ENCODE assay signal across 23 mouse cellular contexts in the genomic region with DNA sequence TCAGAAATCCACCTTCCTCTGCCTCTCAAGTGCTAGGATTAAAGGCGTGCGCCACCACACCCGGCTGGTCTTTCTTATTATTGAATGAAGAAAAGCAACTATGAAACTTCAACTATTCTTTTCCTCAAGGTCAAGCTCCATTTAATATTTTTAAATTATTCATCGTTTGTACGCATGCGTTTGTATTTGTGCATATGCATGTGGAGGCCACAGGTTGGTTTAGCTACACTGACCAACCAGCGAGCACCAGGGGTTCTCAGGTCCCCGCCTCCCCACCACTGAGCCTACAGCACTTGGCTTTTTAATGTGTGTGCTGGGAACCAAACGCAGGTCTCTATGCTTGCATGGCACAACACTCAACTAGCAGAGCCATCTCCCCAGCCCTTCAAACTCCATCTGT. TPM values are rescaled to one million over a fixed set of nuclear protein-coding genes. Genes with fewer than 3 reads are reported as not detected.
DNase-seq lines count a peak whose midpoint lies in the region; ATAC-seq lines count a peak whose summit lies in the region.
"Had no signal": no experiment of that assay in that cellular context is flagged by ENCODE, and none has a peak within 500 bp of the region (broad histone marks: within the 10 kb centered on the region; RNA-seq: fewer than 3 reads in every experiment).

No protein-coding gene starts in this region.

- H3K36me3 ChIP-seq in embryonic facial prominence, embryonic 11.5 days (replicated peaks; ENCODE audit: control insufficient read depth, insufficient read depth, low read depth, low read length): no peaks in the 10 kb centered on the region
- H3K36me3 ChIP-seq in embryonic facial prominence, embryonic 10.5 days (replicated peaks): no peaks in the 10 kb centered on the region
- H3K36me3 ChIP-seq in midbrain, embryonic 11.5 days (ENCODE audit: control insufficient read depth, insufficient read depth, low read length): no peaks in the 10 kb centered on the region
- H3K36me3 ChIP-seq in midbrain, embryonic 15.5 days (replicated peaks): no peaks in the 10 kb centered on the region
- no peaks in the 10 kb centered on the region for H3K36me3 ChIP-seq in midbrain, embryonic 13.5 days
- no peaks in the 10 kb centered on the region for H3K36me3 ChIP-seq in midbrain, embryonic 14.5 days (ENCODE audit: control insufficient read depth, insufficient read depth, low read length)
- H3K36me3 ChIP-seq: G1E had no signal

- H3K4me3 ChIP-seq in embryonic facial prominence, embryonic 11.5 days (ENCODE audit: low read depth, low read length): no peak overlapping the region
- no peak overlapping the region for H3K4me3 ChIP-seq in embryonic facial prominence, embryonic 10.5 days
- H3K4me3 ChIP-seq in midbrain, embryonic 11.5 days (ENCODE audit: low read depth, low read length): no peak overlapping the region
- no peak overlapping the region for H3K4me3 ChIP-seq in midbrain, embryonic 15.5 days
- no peak overlapping the region for H3K4me3 ChIP-seq in midbrain, embryonic 13.5 days (replicated peaks)
- H3K4me3 ChIP-seq in midbrain, embryonic 14.5 days (replicated peaks; ENCODE audit: low read depth, low read length): no peak overlapping the region

- no peaks in the 10 kb centered on the region for H3K4me1 ChIP-seq in embryonic facial prominence, embryonic 11.5 days (ENCODE audit: control insufficient read depth, insufficient read depth, low read length)
- H3K4me1 ChIP-seq in embryonic facial prominence, embryonic 10.5 days: no peaks in the 10 kb centered on the region
- H3K4me1 ChIP-seq in midbrain, embryonic 11.5 days (ENCODE audit: control insufficient read depth, insufficient read depth, low read length): no peaks in the 10 kb centered on the region
- H3K4me1 ChIP-seq in midbrain, embryonic 15.5 days: no peaks in the 10 kb centered on the region
- H3K4me1 ChIP-seq in midbrain, embryonic 13.5 days (replicated peaks): no peaks in the 10 kb centered on the region
- H3K4me1 ChIP-seq in midbrain, embryonic 14.5 days (ENCODE audit: control insufficient read depth, insufficient read depth, low read length): no peaks in the 10 kb centered on the region

- intact Hi-C loops in heart, postnatal 14 days (cut with DNase I): loop anchor here (5.0 kb wide), 1 partner anchor 265 kb away; no protein-coding TSS in a partner anchor

- no peak for DNase-seq in embryonic facial prominence, embryonic 11.5 days (ENCODE audit: low spot score)
- no peak for DNase-seq in embryonic facial prominence, embryonic 10.5 days (ENCODE audit: low spot score)
- peak; percentile 73 for DNase-seq in heart, adult 11 months
- no peak for DNase-seq in heart, postnatal 14 days
- DNase-seq in midbrain, embryonic 11.5 days (ENCODE audit: low spot score, missing footprints): peak; percentile 82
- no peak for DNase-seq in midbrain, embryonic 14.5 days
- DNase-seq: adrenal gland, adult 2 months; adrenal gland, adult 8-10 months; adrenal gland, postnatal 10 days; adrenal gland, postnatal 14 days; adrenal gland, postnatal 25 days; adrenal gland, postnatal 36 days; B cell, adult 2 months; cerebellum, adult 11 months; cerebellum, adult 11-12 months had no signal

- H3K4me2 ChIP-seq in embryonic facial prominence, embryonic 11.5 days (ENCODE audit: low read depth, low read length): no peak overlapping the region
- no peak overlapping the region for H3K4me2 ChIP-seq in midbrain, embryonic 11.5 days
- no peak overlapping the region for H3K4me2 ChIP-seq in midbrain, embryonic 15.5 days
- no peak overlapping the region for H3K4me2 ChIP-seq in midbrain, embryonic 13.5 days (replicated peaks)
- no peak overlapping the region for H3K4me2 ChIP-seq in midbrain, embryonic 14.5 days (ENCODE audit: low read length)

- no peak overlapping the region for H3K9ac ChIP-seq in embryonic facial prominence, embryonic 11.5 days (replicated peaks; ENCODE audit: low read length)
- H3K9ac ChIP-seq in midbrain, embryonic 11.5 days (ENCODE audit: low read length): no peak overlapping the region
- no peak overlapping the region for H3K9ac ChIP-seq in midbrain, embryonic 15.5 days
- H3K9ac ChIP-seq in midbrain, embryonic 13.5 days (replicated peaks): no peak overlapping the region
- no peak overlapping the region for H3K9ac ChIP-seq in midbrain, embryonic 14.5 days (replicated peaks; ENCODE audit: low read length)

- WGBS in embryonic facial prominence, embryonic 11.5 days: 93% methylated on average over 9 of the region's 9 CpGs
- WGBS in embryonic facial prominence, embryonic 10.5 days: 93% methylated on average over 9 of the region's 9 CpGs
- WGBS in midbrain, embryonic 11.5 days: 94% methylated on average over 9 of the region's 9 CpGs
- 97% methylated on average over 9 of the region's 9 CpGs for WGBS in midbrain, embryonic 15.5 days
- 97% methylated on average over 9 of the region's 9 CpGs for WGBS in midbrain, embryonic 13.5 days
- 95% methylated on average over 9 of the region's 9 CpGs for WGBS in midbrain, embryonic 14.5 days

- ATAC-seq in embryonic facial prominence, embryonic 11.5 days (replicated peaks; ENCODE audit: insufficient number of reproducible peaks, low FRiP score, low TSS enrichment, low read depth): 0 out of 2 replicates have a peak, but pooled peaks have one; percentile 48
- ATAC-seq in midbrain, embryonic 11.5 days (ENCODE audit: low FRiP score): no peak
- no peak for ATAC-seq in midbrain, embryonic 15.5 days (replicated peaks)
- ATAC-seq in midbrain, embryonic 13.5 days: 0 out of 2 replicates have a peak, but pooled peaks have one; percentile 53
- ATAC-seq in midbrain, embryonic 14.5 days (ENCODE audit: low FRiP score, low TSS enrichment): no peak
- ATAC-seq: activated CD4-positive, CD25-positive, alpha-beta regulatory T cell, adult 4 months; CD4-positive, CD25-positive, alpha-beta regulatory T cell, adult 4 months; Patski had no signal

- H3K9me3 ChIP-seq in embryonic facial prominence, embryonic 11.5 days (replicated peaks; ENCODE audit: control insufficient read depth, low read length): no peaks in the 10 kb centered on the region
- H3K9me3 ChIP-seq in embryonic facial prominence, embryonic 10.5 days: no peaks in the 10 kb centered on the region
- no peaks in the 10 kb centered on the region for H3K9me3 ChIP-seq in midbrain, embryonic 11.5 days (ENCODE audit: control insufficient read depth, low read length)
- H3K9me3 ChIP-seq in midbrain, embryonic 15.5 days: no peaks in the 10 kb centered on the region
- no peaks in the 10 kb centered on the region for H3K9me3 ChIP-seq in midbrain, embryonic 13.5 days
- H3K9me3 ChIP-seq in midbrain, embryonic 14.5 days (ENCODE audit: control insufficient read depth, low read length): no peaks in the 10 kb centered on the region
- H3K9me3 ChIP-seq: G1E had no signal

- H3K27me3 ChIP-seq in embryonic facial prominence, embryonic 11.5 days (ENCODE audit: control insufficient read depth, insufficient read depth, low read length): no peaks in the 10 kb centered on the region
- H3K27me3 ChIP-seq in embryonic facial prominence, embryonic 10.5 days (replicated peaks; ENCODE audit: low read depth, poor library complexity, severe bottlenecking): no peaks in the 10 kb centered on the region
- H3K27me3 ChIP-seq in midbrain, embryonic 11.5 days (ENCODE audit: control insufficient read depth, insufficient read depth, low read length): no peaks in the 10 kb centered on the region
- no peaks in the 10 kb centered on the region for H3K27me3 ChIP-seq in midbrain, embryonic 15.5 days (replicated peaks)
- H3K27me3 ChIP-seq in midbrain, embryonic 13.5 days: no peaks in the 10 kb centered on the region
- H3K27me3 ChIP-seq in midbrain, embryonic 14.5 days (ENCODE audit: control insufficient read depth, insufficient read depth, low read length): no peaks in the 10 kb centered on the region
- H3K27me3 ChIP-seq: CH12.LX, Patski had no signal

- no peak overlapping the region for H3K27ac ChIP-seq in embryonic facial prominence, embryonic 11.5 days (replicated peaks; ENCODE audit: low read depth, low read length)
- H3K27ac ChIP-seq in embryonic facial prominence, embryonic 10.5 days (replicated peaks): no peak overlapping the region
- H3K27ac ChIP-seq in midbrain, embryonic 11.5 days (ENCODE audit: low read depth, low read length): no peak overlapping the region
- no peak overlapping the region for H3K27ac ChIP-seq in midbrain, embryonic 15.5 days
- H3K27ac ChIP-seq in midbrain, embryonic 13.5 days: no peak overlapping the region
- no peak overlapping the region for H3K27ac ChIP-seq in midbrain, embryonic 14.5 days (replicated peaks; ENCODE audit: low read depth, low read length)

RNA-seq across cellular contexts. Expression of a gene that starts 51.0 kb away (rescaled TPM):
- 0.81 and 1.2 TPM in 2 replicates for polyA plus RNA-seq in embryonic facial prominence, embryonic 11.5 days (2014; fragmentation: Nextera tagmentation; extraction: Ambion mirVana)
- polyA plus RNA-seq in embryonic facial prominence, embryonic 10.5 days (2016; fragmentation: Nextera tagmentation; extraction: Ambion mirVana): 0.19 and 0.26 TPM in 2 replicates
- under 1 TPM; 0.27 to 0.43 TPM for total RNA-seq in heart, postnatal 14 days (2021)
- 0.29 and 0.58 TPM in 2 replicates for polyA plus RNA-seq in midbrain, embryonic 11.5 days (2014; fragmentation: Nextera tagmentation; extraction: Ambion mirVana)
- polyA plus RNA-seq in midbrain, embryonic 15.5 days (2015; fragmentation: Nextera tagmentation; extraction: Ambion mirVana): 1.6 and 1.7 TPM in 2 replicates
- 0.76 and 1.1 TPM in 2 replicates for polyA plus RNA-seq in midbrain, embryonic 13.5 days (2015; fragmentation: Nextera tagmentation; extraction: Ambion mirVana)
- polyA plus RNA-seq in midbrain, embryonic 14.5 days (2014; fragmentation: Nextera tagmentation; extraction: Ambion mirVana): 1.2 and 2.0 TPM in 2 replicates
- total RNA-seq: CH12.LX, MEL had no signal
- polyA plus RNA-seq: activated CD4-positive, CD25-positive, alpha-beta regulatory T cell, adult 4 months; CD4-positive, CD25-positive, alpha-beta regulatory T cell, adult 4 months; G1E had no signal

Comparison
In these comparisons a context has a peak if more than half of its experiments do, and no peak if none do; other contexts are left out.
1. ATAC-seq: peak in embryonic facial prominence, embryonic 11.5 days (single experiment) and midbrain, embryonic 13.5 days (single experiment); none in midbrain, embryonic 11.5 days (single experiment), midbrain, embryonic 15.5 days (single experiment) and midbrain, embryonic 14.5 days (single experiment).
2. DNase-seq: peak in heart, adult 11 months (single experiment) and midbrain, embryonic 11.5 days (single experiment); none in embryonic facial prominence, embryonic 11.5 days (single experiment), embryonic facial prominence, embryonic 10.5 days (single experiment), heart, postnatal 14 days (0 of 2) and midbrain, embryonic 14.5 days (single experiment).